Mouse (Mus musculus) embryonic fibroblast, embryonic 13.5 days (primary cell): ENCODE results near the gene 1700061G19Rik. TPM values are rescaled to one million over a fixed set of nuclear protein-coding genes. Genes with fewer than 3 reads are reported as not detected.
"Not testable (repeated sequence)": the region's sequence is repeated elsewhere in the genome, so short reads cannot be mapped to it uniquely, and the experiment has no call there.

Experiments used
- H3K27ac ChIP-seq: 2 replicates; pipeline ENCODE4 v1.5.1; 2012; ENCODE audit warnings: low read length, control low read depth, inconsistent platforms; ENCODE audit not compliant: insufficient read depth
- H3K4me1 ChIP-seq: 2 replicates; pipeline ENCODE4 v1.6.1; 2011; ENCODE audit warnings: low read length; ENCODE audit not compliant: control insufficient read depth, insufficient read depth
- H3K4me3 ChIP-seq: 2 replicates; pipeline ENCODE4 v1.5.1; 2011; ENCODE audit warnings: mild to moderate bottlenecking, control low read depth, low read length; ENCODE audit not compliant: insufficient read depth
- CTCF ChIP-seq: IDR thresholded peaks from 2 replicates; pipeline ENCODE4 v1.5.1; 2011; ENCODE audit warnings: mild to moderate bottlenecking, control low read depth, low read length, moderate library complexity, borderline replicate concordance; ENCODE audit not compliant: insufficient read depth
- POLR2A ChIP-seq: IDR thresholded peaks from 2 replicates; pipeline ENCODE4 v1.6.1; 2011; ENCODE audit warnings: low read depth, mild to moderate bottlenecking, control low read depth, low read length, moderate library complexity
- polyA plus RNA-seq: library from polyadenylated mRNA; stranded (reverse); fragments of >200 nt; gene quantifications from 2 replicates; pipeline ENCODE4 v1.2.4, GENCODE M21; 2011; ENCODE audit warnings: low read depth; ENCODE audit not compliant: missing spikeins, insufficient read length

1700061G19Rik gene
- polyA plus RNA-seq, 1 experiment = not detected

DNA sequence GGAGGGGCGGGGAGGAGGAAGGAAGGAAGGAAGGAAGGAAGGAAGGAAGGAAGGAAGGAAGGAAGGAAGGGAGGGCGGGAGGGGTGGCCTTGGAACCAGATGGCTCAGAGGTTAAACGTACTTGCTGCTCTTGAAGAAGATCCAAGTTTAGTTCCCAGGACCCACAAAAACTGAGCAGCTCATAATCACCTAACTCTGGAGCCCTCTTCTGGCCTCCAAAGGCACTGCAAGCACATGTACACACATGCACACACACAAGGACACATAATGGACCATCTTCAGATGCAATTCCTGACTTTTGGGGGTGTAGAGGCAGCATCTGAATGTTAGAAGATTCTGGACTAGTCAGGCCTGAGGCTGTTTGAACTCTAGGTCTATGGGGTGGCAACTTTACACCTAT is 12.8 kb downstream of the 1700061G19Rik start:
- Histone ChIP-seq H3K4me3 (no peak overlapping the region), H3K27ac (no peak overlapping the region), H3K4me1 (no peaks in the 10 kb centered on the region)
- TF ChIP-seq POLR2A (no peak), CTCF (no peak)

DNA sequence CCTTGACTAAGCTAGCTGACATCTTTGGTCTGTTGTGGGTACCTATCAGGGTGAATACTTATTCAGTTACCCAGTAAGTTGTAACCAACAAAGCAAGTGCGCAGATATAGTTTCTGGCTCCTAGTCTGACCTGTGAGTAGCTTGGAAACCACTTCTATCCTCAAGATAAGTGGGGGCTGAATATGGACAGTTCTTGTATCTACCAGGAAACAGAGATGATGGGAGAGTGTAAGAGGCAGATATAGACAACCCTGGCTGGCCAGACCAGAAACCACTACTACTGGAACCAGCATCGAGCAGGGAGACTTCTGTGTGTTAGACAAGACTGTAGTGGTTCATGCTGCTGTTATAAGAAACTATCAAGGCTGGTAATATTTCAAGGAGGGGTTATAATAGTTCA is 14.7 kb downstream of the 1700061G19Rik start:
- TF ChIP-seq POLR2A = no peak
- no peak for TF ChIP-seq CTCF
- H3K4me1 ChIP-seq = no peaks in the 10 kb centered on the region
- no peak overlapping the region for H3K4me3 ChIP-seq
- H3K27ac ChIP-seq = no peak overlapping the region

DNA sequence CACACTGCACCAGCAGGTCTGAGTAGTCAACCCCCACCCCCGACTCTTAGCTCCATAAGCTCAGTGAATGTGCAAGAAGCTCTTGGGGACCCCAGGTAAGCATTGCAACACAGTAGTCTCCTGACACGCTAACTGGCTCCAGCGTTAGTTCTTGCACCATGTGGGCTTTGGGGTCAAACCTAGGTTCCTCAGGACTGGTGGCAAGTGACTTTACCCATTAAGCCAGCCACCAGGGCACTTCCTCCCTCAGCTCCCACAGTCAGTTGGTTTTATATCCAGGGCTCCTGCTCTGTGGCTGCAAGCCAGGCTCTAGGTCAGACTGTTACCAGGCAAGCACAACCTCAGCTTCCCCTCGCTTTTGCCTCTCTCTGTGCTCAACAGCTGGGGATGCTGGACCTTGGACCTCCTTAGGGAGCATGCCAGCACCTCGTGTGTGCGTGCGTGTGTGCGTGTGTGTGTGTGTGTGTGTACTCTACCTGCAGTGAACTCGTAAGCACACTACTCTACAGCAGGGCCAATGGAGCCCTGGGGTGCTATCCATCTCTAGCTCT is 20.2 kb downstream of the 1700061G19Rik start:
- TF ChIP-seq POLR2A (no peak), CTCF (no peak)
- H3K27ac ChIP-seq = no peak overlapping the region

DNA sequence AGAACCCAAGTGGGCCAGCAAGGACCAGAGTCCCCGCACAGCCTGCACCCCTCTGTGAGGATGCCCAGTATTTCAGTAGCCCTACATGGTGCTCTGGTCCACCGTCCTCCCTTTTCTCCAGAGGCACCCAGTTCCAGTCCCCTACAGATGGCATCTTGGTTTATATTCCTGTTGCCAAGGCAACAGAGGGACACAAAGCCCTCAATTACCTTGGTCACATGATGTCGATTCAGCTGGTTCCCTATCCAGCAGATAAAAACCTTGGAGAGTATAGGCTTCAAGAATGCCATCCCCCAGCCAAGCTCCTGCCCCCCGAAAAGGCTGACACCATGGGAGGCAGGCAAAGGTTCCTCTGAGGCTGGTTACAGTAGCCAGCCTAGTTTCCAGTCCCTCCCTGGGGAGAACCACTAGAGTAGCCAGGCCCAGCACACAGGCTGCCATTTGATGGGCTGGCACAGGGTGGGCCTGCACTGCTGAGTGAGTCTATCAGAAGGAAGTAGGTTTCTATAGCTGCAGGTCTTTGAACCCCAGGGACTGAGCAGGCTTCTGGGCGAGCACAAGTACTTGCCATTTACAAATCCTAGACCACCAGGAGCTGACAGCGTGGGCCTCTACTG is 21.3 kb downstream of the 1700061G19Rik start:
- TF ChIP-seq CTCF (no peak), POLR2A (no peak)
- Histone ChIP-seq H3K27ac (no peak overlapping the region), H3K4me3 (no peak overlapping the region), H3K4me1 (no peaks in the 10 kb centered on the region)

More for the DNA sequence above, 20.2 kb downstream of the 1700061G19Rik start:
- H3K4me1 ChIP-seq = no peaks in the 10 kb centered on the region
- no peak overlapping the region for H3K4me3 ChIP-seq

DNA sequence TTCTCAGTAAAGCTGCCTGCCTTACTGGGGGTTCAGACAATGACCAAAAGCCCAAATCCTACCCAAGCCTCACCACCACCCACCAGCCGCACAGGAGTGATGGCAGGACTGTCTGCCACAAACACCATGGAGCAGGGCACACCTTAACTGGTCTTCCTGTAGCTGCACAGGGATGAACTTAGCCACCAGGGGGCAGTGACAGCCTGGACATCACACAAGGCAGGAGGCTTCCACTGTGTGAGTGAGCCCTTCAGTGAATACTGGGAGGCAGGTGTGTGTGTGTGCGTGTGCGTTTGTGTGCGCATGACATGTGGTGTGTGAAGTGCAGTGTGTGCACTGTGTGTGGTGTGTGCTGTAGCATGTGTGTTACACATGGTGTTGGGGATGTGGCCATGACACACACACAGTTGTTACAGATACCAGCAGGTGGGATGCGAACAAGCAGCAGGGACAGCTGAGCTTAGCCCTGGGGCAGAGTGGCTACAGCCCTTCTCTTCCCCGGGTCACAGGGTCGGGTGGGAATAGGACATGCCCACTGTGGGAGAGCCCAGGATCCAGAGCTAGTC is 22.4 kb downstream of the 1700061G19Rik start:
- no peak overlapping the region for H3K4me3 ChIP-seq
- TF ChIP-seq CTCF = peak; percentile 96
- TF ChIP-seq POLR2A = no peak
- no peak overlapping the region for H3K27ac ChIP-seq
- no peaks in the 10 kb centered on the region for H3K4me1 ChIP-seq

DNA sequence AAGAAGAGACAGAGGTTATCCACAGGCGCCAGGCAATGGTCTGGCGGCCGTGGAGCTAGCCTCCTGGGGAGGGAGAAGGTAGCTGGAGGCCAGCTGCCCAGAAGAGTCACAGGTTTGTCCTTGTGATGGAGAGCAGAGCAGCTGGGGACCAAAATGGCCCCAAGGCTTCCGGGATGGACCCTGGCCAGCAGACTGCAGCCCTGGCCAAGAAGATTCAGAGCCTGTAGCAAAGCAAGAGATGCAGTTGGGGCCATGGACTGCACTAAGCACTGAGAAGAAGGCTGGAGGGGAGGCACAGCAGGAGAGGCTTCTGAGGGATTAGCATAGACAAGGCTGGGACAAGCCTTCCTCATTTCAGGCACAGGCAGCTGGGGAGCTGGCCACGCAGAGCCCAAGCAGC is 27.4 kb downstream of the 1700061G19Rik start:
- TF ChIP-seq CTCF = no peak
- no peak for TF ChIP-seq POLR2A
- Histone ChIP-seq H3K4me3 (no peak overlapping the region), H3K4me1 (no peaks in the 10 kb centered on the region), H3K27ac (no peak overlapping the region)

DNA sequence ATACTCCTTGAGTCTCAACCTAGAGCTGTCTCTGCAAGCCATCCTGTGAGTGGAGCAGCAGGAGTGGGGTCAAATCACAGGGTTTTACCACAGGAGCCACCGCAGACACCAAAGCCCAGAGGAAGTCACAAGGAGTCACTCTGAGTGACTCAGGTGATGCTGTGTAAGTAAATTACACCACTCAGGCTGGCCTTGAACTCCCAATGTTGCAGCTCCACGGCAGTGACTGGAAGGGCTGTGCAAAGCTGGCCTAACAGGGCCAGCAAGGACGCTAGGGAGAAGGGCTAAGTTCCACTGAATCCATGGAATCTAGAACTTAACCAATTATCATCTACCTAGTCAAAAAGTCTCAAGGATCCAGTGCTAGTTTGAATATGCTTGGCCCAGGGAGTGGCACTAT is 30.9 kb downstream of the 1700061G19Rik start:
- TF ChIP-seq CTCF = no peak
- TF ChIP-seq POLR2A = no peak

DNA sequence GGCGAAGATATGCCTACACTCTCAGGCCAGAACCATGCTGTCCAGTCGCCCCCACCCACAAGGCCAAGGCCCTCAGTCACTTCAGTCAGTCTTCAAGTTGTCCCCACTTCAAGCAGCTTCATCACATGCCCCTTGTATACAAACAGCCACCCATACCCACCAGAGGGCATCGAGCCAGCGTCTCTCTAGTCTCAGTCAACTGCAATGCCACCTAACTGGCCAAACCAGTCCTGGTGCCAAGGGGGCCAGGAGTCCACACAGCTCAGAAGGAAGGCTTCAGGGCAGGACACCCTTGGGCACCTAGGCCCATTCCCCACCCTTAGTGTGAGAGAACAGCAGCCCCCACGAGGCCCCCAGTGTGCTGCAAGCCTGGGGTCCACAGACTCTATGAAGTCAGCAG is 31.8 kb downstream of the 1700061G19Rik start:
- H3K4me1 ChIP-seq = no peaks in the 10 kb centered on the region
- TF ChIP-seq CTCF (no peak), POLR2A (no peak)
- H3K4me3 ChIP-seq = no peak overlapping the region
- H3K27ac ChIP-seq = no peak overlapping the region

More for the DNA sequence above, 30.9 kb downstream of the 1700061G19Rik start:
- no peaks in the 10 kb centered on the region for H3K4me1 ChIP-seq
- no peak overlapping the region for H3K4me3 ChIP-seq
- H3K27ac ChIP-seq = no peak overlapping the region

DNA sequence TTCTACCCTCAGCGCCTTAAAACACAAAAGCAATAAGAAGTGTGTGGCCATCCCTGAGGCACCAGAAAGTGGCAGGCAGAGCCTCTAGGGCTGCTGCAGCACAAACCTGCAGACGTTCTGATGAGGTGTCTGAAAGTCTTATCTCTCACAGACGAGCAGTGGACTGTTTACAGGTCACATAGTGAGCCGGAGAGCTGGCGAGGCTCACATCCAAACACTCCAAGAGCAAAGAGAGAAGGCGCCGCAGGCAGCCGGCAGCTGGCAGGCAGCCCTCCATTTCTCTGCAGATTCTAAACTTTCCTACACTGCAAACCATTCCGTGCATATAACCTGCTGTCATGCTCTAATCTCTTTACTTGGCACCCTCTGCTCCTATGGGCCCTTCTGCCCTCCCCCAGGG is 32.6 kb downstream of the 1700061G19Rik start:
- TF ChIP-seq POLR2A (no peak), CTCF (no peak)
- no peaks in the 10 kb centered on the region for H3K4me1 ChIP-seq
- no peak overlapping the region for H3K4me3 ChIP-seq
- H3K27ac ChIP-seq = no peak overlapping the region

DNA sequence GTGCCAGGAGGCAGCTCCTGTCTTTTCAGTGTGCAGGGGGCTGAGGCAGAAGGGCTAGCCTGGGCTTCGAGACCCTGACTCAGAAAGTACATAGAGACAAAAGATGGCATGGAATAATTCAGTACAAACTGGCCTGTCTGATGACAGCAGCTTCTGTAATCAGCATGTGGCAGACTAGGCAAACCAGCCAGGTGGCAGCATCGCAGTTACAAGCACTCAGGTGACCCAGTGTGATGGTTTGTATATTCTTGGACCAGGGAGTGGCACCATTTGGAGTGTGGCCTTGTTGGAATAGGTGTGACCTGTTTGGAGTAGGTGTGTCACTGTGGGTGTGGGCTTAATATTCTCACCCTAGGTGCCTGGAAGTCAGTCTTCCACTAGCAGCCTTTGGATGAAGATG is 34.5 kb downstream of the 1700061G19Rik start:
- H3K4me1 ChIP-seq, H3K27ac ChIP-seq: not testable (repeated sequence)

DNA sequence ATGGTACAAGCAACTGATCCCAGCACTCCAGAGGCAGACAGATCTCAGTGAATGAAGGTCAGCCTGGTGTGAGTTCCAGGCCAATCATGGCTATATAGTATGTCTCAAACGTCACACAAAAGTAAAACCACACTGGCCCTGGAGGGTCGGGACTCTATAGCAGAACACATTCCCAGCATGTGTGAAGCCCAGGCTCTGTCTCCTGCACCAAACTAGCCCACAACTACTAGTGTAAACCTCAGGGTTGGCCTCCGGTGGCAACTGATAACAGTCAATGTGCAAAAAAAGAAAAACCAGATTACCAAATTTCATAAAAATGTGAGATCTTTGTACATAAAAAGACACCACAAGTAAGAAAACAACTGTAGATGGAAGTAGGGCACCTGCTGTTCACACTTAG is 37.7 kb downstream of the 1700061G19Rik start:
- no peaks in the 10 kb centered on the region for H3K4me1 ChIP-seq

More for the DNA sequence above, 34.5 kb downstream of the 1700061G19Rik start:
- H3K4me3 ChIP-seq = not testable (repeated sequence)

More for the DNA sequence above, 37.7 kb downstream of the 1700061G19Rik start:
- H3K4me3 ChIP-seq = no peak overlapping the region
- H3K27ac ChIP-seq = no peak overlapping the region
- no peak for TF ChIP-seq POLR2A
- TF ChIP-seq CTCF = no peak
